Mouse (Mus musculus): Measurements from ENCODE around the gene E2f2. TPM values are rescaled to one million over a fixed set of nuclear protein-coding genes. Genes with fewer than 3 reads are reported as not detected.

Gene E2f2
- polyA plus RNA-seq, 1 experiment from 2014 or later = 64.7 TPM

GRCm38 (mm10) chr4:136177244-136177611 lies 5.0 kb downstream of the E2f2 start:
- H3K36me3 ChIP-seq = peaks cover 74% of the 10 kb centered on the region
- H3K27ac ChIP-seq = peak overlapping the region; percentile 99
- no peak for ATAC-seq (ENCODE audit: low read depth)
- 9% methylated on average over 8 of the region's 8 CpGs for WGBS (ENCODE audit: insufficient replicate concordance)
- no peaks in the 10 kb centered on the region for H3K27me3 ChIP-seq
- H3K4me1 ChIP-seq (replicated peaks) = peaks cover 82% of the 10 kb centered on the region
- H3K4me3 ChIP-seq (replicated peaks) = peak overlapping the region; percentile 91
- H3K9ac ChIP-seq = peak overlapping the region; percentile 100
- DNase-seq = no peak
- peak overlapping the region; percentile 94 for H3K4me2 ChIP-seq
- no peaks in the 10 kb centered on the region for H3K9me3 ChIP-seq (replicated peaks)

- peaks cover 80% of the 10 kb centered on the region for H3K36me3 ChIP-seq
- ATAC-seq (ENCODE audit: low read depth) = peak; percentile 85
- peak; percentile 91 for DNase-seq
- H3K27ac ChIP-seq = peak overlapping the region; percentile 99
- H3K27me3 ChIP-seq = no peaks in the 10 kb centered on the region
- no peaks in the 10 kb centered on the region for H3K9me3 ChIP-seq (replicated peaks)
- peak overlapping the region; percentile 91 for H3K4me3 ChIP-seq (replicated peaks)
- H3K4me1 ChIP-seq (replicated peaks) = peaks cover 84% of the 10 kb centered on the region
- peak overlapping the region; percentile 100 for H3K9ac ChIP-seq
- WGBS (ENCODE audit: insufficient replicate concordance) = 10% methylated on average over 11 of the region's 11 CpGs
- peak overlapping the region; percentile 94 for H3K4me2 ChIP-seq
Measured at GRCm38 (mm10) chr4:136177612-136178474, 5.6 kb downstream of the E2f2 start.

GRCm38 (mm10) chr4:136178475-136178921 lies 6.3 kb downstream of the E2f2 start:
- peak overlapping the region; percentile 94 for H3K4me2 ChIP-seq

GRCm38 (mm10) chr4:136179456-136179855 lies 7.3 kb downstream of the E2f2 start:
- Histone ChIP-seq H3K9me3 (replicated peaks) (no peaks in the 10 kb centered on the region), H3K4me1 (replicated peaks) (peaks cover 89% of the 10 kb centered on the region), H3K4me3 (replicated peaks) (peak overlapping the region; percentile 91), H3K36me3 (peaks cover 91% of the 10 kb centered on the region), H3K4me2 (peak overlapping the region; percentile 94), H3K9ac (peak overlapping the region; percentile 100), H3K27me3 (no peaks in the 10 kb centered on the region), H3K27ac (peak overlapping the region; percentile 99)
- no peak for ATAC-seq (ENCODE audit: low read depth)
- no peak for DNase-seq
- WGBS (ENCODE audit: insufficient replicate concordance) = 62% methylated on average over 7 of the region's 7 CpGs

More at GRCm38 (mm10) chr4:136178475-136178921, 6.3 kb downstream of the E2f2 start:
- H3K4me3 ChIP-seq (replicated peaks) = peak overlapping the region; percentile 91
- no peaks in the 10 kb centered on the region for H3K27me3 ChIP-seq
- peaks cover 90% of the 10 kb centered on the region for H3K4me1 ChIP-seq (replicated peaks)
- peak overlapping the region; percentile 99 for H3K27ac ChIP-seq
- ATAC-seq (ENCODE audit: low read depth) = no peak
- H3K36me3 ChIP-seq = peaks cover 87% of the 10 kb centered on the region
- DNase-seq = no peak
- H3K9me3 ChIP-seq (replicated peaks) = no peaks in the 10 kb centered on the region
- H3K9ac ChIP-seq = peak overlapping the region; percentile 100
- WGBS (ENCODE audit: insufficient replicate concordance) = 22% methylated on average over 12 of the region's 12 CpGs

GRCm38 (mm10) chr4:136179998-136180397 lies 7.8 kb downstream of the E2f2 start:
- peak overlapping the region; percentile 100 for H3K9ac ChIP-seq
- peaks cover 92% of the 10 kb centered on the region for H3K36me3 ChIP-seq

GRCm38 (mm10) chr4:136180408-136181330 lies 8.5 kb downstream of the E2f2 start:
- WGBS (ENCODE audit: insufficient replicate concordance) = 36% methylated on average over 23 of the region's 23 CpGs
- peaks cover 87% of the 10 kb centered on the region for H3K4me1 ChIP-seq (replicated peaks)
- DNase-seq = peak; percentile 84
- H3K36me3 ChIP-seq = peaks cover 92% of the 10 kb centered on the region
- peak overlapping the region; percentile 91 for H3K4me3 ChIP-seq (replicated peaks)
- ATAC-seq (ENCODE audit: low read depth) = peak; percentile 55
- peak overlapping the region; percentile 99 for H3K27ac ChIP-seq
- H3K9me3 ChIP-seq (replicated peaks) = no peaks in the 10 kb centered on the region
- peak overlapping the region; percentile 94 for H3K4me2 ChIP-seq
- peak overlapping the region; percentile 100 for H3K9ac ChIP-seq
- no peaks in the 10 kb centered on the region for H3K27me3 ChIP-seq

More at GRCm38 (mm10) chr4:136179998-136180397, 7.8 kb downstream of the E2f2 start:
- Histone ChIP-seq H3K4me2 (peak overlapping the region; percentile 94), H3K27ac (peak overlapping the region; percentile 99), H3K4me3 (replicated peaks) (peak overlapping the region; percentile 91), H3K27me3 (no peaks in the 10 kb centered on the region), H3K4me1 (replicated peaks) (peaks cover 87% of the 10 kb centered on the region), H3K9me3 (replicated peaks) (no peaks in the 10 kb centered on the region)
- WGBS (ENCODE audit: insufficient replicate concordance) = 6% methylated on average over 15 of the region's 15 CpGs
- ATAC-seq (ENCODE audit: low read depth) (peak; percentile 37), DNase-seq (peak; percentile 86)

GRCm38 (mm10) chr4:136181367-136181766 lies 9.2 kb downstream of the E2f2 start:
- peak overlapping the region; percentile 100 for H3K9ac ChIP-seq
- WGBS (ENCODE audit: insufficient replicate concordance) = 27% methylated on average over 12 of the region's 12 CpGs
- H3K4me1 ChIP-seq (replicated peaks) = peaks cover 87% of the 10 kb centered on the region
- peak overlapping the region; percentile 91 for H3K4me3 ChIP-seq (replicated peaks)
- H3K27me3 ChIP-seq = no peaks in the 10 kb centered on the region
- H3K4me2 ChIP-seq = peak overlapping the region; percentile 94
- no peaks in the 10 kb centered on the region for H3K9me3 ChIP-seq (replicated peaks)
- ATAC-seq (ENCODE audit: low read depth) = no peak
- peak overlapping the region; percentile 99 for H3K27ac ChIP-seq
- H3K36me3 ChIP-seq = peaks cover 92% of the 10 kb centered on the region
- DNase-seq = no peak

GRCm38 (mm10) chr4:136185375-136185774 lies 13.2 kb downstream of the E2f2 start:
- 0 out of 2 replicates have a peak overlapping the region, but pooled peaks have one; percentile 10 for H3K4me2 ChIP-seq
- DNase-seq = no peak
- no peak for ATAC-seq (ENCODE audit: low read depth)

GRCm38 (mm10) chr4:136186315-136186714 lies 14.1 kb downstream of the E2f2 start:
- WGBS (ENCODE audit: insufficient replicate concordance) = 80% methylated on average over 8 of the region's 8 CpGs
- peak overlapping the region; percentile 13; the same call in 1 of the 2 replicates for H3K4me2 ChIP-seq
- H3K27me3 ChIP-seq = no peaks in the 10 kb centered on the region
- peak overlapping the region; percentile 1; the same call in 1 of the 2 replicates for H3K4me3 ChIP-seq (replicated peaks)
- H3K36me3 ChIP-seq = peaks cover 99% of the 10 kb centered on the region
- H3K9me3 ChIP-seq (replicated peaks) = no peaks in the 10 kb centered on the region
- H3K9ac ChIP-seq = peak overlapping the region; percentile 54; the same call in 1 of the 2 replicates
- DNase-seq (no peak), ATAC-seq (ENCODE audit: low read depth) (no peak)
- H3K4me1 ChIP-seq (replicated peaks) = peaks cover 87% of the 10 kb centered on the region
- H3K27ac ChIP-seq = peak overlapping the region; percentile 97

More at GRCm38 (mm10) chr4:136185375-136185774, 13.2 kb downstream of the E2f2 start:
- peak overlapping the region; percentile 97 for H3K27ac ChIP-seq
- H3K27me3 ChIP-seq = no peaks in the 10 kb centered on the region
- 38% methylated on average over 9 of the region's 9 CpGs for WGBS (ENCODE audit: insufficient replicate concordance)
- H3K9me3 ChIP-seq (replicated peaks) = no peaks in the 10 kb centered on the region
- peaks cover 87% of the 10 kb centered on the region for H3K4me1 ChIP-seq (replicated peaks)
- H3K9ac ChIP-seq = peak overlapping the region; percentile 36; the same call in 1 of the 2 replicates
- H3K4me3 ChIP-seq (replicated peaks) = no peak overlapping the region
- peaks cover 99% of the 10 kb centered on the region for H3K36me3 ChIP-seq

GRCm38 (mm10) chr4:136186739-136187472 lies 14.7 kb downstream of the E2f2 start:
- DNase-seq (no peak), ATAC-seq (ENCODE audit: low read depth) (no peak)
- peak overlapping the region; percentile 13; the same call in 1 of the 2 replicates for H3K4me2 ChIP-seq
- 72% methylated on average over 23 of the region's 23 CpGs for WGBS (ENCODE audit: insufficient replicate concordance)
- H3K27ac ChIP-seq = peak overlapping the region; percentile 97
- no peaks in the 10 kb centered on the region for H3K27me3 ChIP-seq
- peak overlapping the region; percentile 1; the same call in 1 of the 2 replicates for H3K4me3 ChIP-seq (replicated peaks)
- H3K9ac ChIP-seq = peak overlapping the region; percentile 54; the same call in 1 of the 2 replicates
- H3K36me3 ChIP-seq = peaks cover 99% of the 10 kb centered on the region
- H3K4me1 ChIP-seq (replicated peaks) = peaks cover 89% of the 10 kb centered on the region
- H3K9me3 ChIP-seq (replicated peaks) = no peaks in the 10 kb centered on the region

All from liver, embryonic 13.5 days (tissue).